Mouse (Mus musculus) MEL (cell line): ENCODE data around the gene Srcin1. TPM values are rescaled to one million over a fixed set of nuclear protein-coding genes. Genes with fewer than 3 reads are reported as not detected.

Experiments used
- DNase-seq: peaks from one replicate; pipeline ENCODE4 v3.0.0; 2011; ENCODE audit warnings: low read depth, low spot score
- H3K27ac ChIP-seq: 2 replicates; pipeline ENCODE4 v1.5.1; 2012; ENCODE audit warnings: low read depth, mild to moderate bottlenecking, control low read depth, low read length, moderate library complexity; ENCODE audit not compliant: control insufficient read depth
- H3K27me3 ChIP-seq, 2 experiments: fragments of 150-350 bp in 1 of 2; sonication (generic) in 1 of 2; 2 replicates each; pipeline ENCODE4 v1.6.1; 2012; ENCODE audit warnings: low read length in 2 of 2, mild to moderate bottlenecking in 2 of 2, improper control_type of control experiment in 1 of 2, moderate library complexity in 1 of 2; ENCODE audit not compliant: insufficient read depth in 2 of 2, control insufficient read depth in 1 of 2
- H3K36me3 ChIP-seq, 2 experiments: 2 replicates each; pipeline ENCODE4 v1.6.1; 2012 to 2014; ENCODE audit warnings: low read length in 2 of 2, improper control_type of control experiment in 1 of 2, inconsistent platforms in 1 of 2, mild to moderate bottlenecking in 1 of 2; ENCODE audit not compliant: insufficient read depth in 2 of 2, control insufficient read depth in 1 of 2
- H3K4me1 ChIP-seq, 2 experiments: fragments of 150-350 bp in 1 of 2; sonication (generic) in 1 of 2; 2 replicates each; pipeline ENCODE4 v1.6.1; 2012; ENCODE audit warnings: low read length in 2 of 2, improper control_type of control experiment in 1 of 2, mild to moderate bottlenecking in 1 of 2; ENCODE audit not compliant: insufficient read depth in 2 of 2, control insufficient read depth in 1 of 2
- H3K4me3 ChIP-seq, 2 experiments: fragments of 150-350 bp in 1 of 2; sonication (generic) in 1 of 2; 2 replicates each; pipeline ENCODE4 v1.5.1; 2012; ENCODE audit warnings: low read depth in 2 of 2, low read length in 2 of 2, mild to moderate bottlenecking in 2 of 2, moderate library complexity in 2 of 2, control low read depth in 1 of 2, improper control_type of control experiment in 1 of 2; ENCODE audit not compliant: control insufficient read depth in 1 of 2, insufficient read depth in 1 of 2
- H3K79me2 ChIP-seq: 2 replicates; pipeline ENCODE4 v1.6.1; 2012; ENCODE audit warnings: mild to moderate bottlenecking, low read length, moderate library complexity; ENCODE audit not compliant: control insufficient read depth, poor library complexity, insufficient read depth
- H3K9ac ChIP-seq: 2 replicates; pipeline ENCODE4 v1.6.1; 2012; ENCODE audit warnings: low read depth, mild to moderate bottlenecking, control low read depth, low read length, moderate library complexity; ENCODE audit not compliant: control insufficient read depth, poor library complexity, severe bottlenecking
- H3K9me3 ChIP-seq: fragments of 150-350 bp; sonication (generic); replicated peaks from 2 replicates; pipeline ENCODE4 v1.6.1; 2012; ENCODE audit warnings: mild to moderate bottlenecking, low read length, improper control_type of control experiment, moderate library complexity; ENCODE audit not compliant: insufficient read depth
- BHLHE40 ChIP-seq: IDR thresholded peaks from 2 replicates; pipeline ENCODE4 v1.6.1; 2012; ENCODE audit warnings: low read depth, mild to moderate bottlenecking, inconsistent platforms, low read length, improper control_type of control experiment, borderline replicate concordance
- CHD2 ChIP-seq: IDR thresholded peaks from 2 replicates; pipeline ENCODE4 v1.6.1; 2011; ENCODE audit warnings: low read length, improper control_type of control experiment
- CTCF ChIP-seq, 3 experiments: IDR thresholded peaks in 2 of 3; conservative IDR thresholded peaks in 1 of 3; 2 replicates each; pipeline ENCODE4 v1.5.1; 2011 to 2012; ENCODE audit warnings: low read length in 3 of 3, low read depth in 2 of 3, mild to moderate bottlenecking in 2 of 3, improper control_type of control experiment in 1 of 3, inconsistent platforms in 1 of 3, mixed read lengths in 1 of 3, moderate library complexity in 1 of 3; ENCODE audit not compliant: control insufficient read depth in 1 of 3, insufficient read depth in 1 of 3, poor library complexity in 1 of 3, severe bottlenecking in 1 of 3
- E2F4 ChIP-seq: IDR thresholded peaks from 2 replicates; pipeline ENCODE4 v1.6.1; 2011; ENCODE audit warnings: low read depth, low read length, improper control_type of control experiment, borderline replicate concordance
- EP300 ChIP-seq, 2 experiments: IDR thresholded peaks; 2 replicates each; pipeline ENCODE4 v1.6.1; 2011; ENCODE audit warnings: improper control_type of control experiment in 2 of 2, low read length in 2 of 2, low read depth in 1 of 2, mild to moderate bottlenecking in 1 of 2
- GABPA ChIP-seq: IDR thresholded peaks from 2 replicates; pipeline ENCODE4 v1.6.1; 2012; ENCODE audit warnings: low read depth, mild to moderate bottlenecking, inconsistent platforms, low read length, improper control_type of control experiment, moderate library complexity
- GATA1 ChIP-seq: IDR thresholded peaks from 2 replicates; pipeline ENCODE4 v1.6.1; 2011; ENCODE audit warnings: low read depth, low read length, improper control_type of control experiment
- KAT2A ChIP-seq: conservative IDR thresholded peaks from 2 replicates; pipeline ENCODE4 v1.6.1; 2012; ENCODE audit warnings: low read depth, low read length, improper control_type of control experiment, inconsistent platforms
- MAX ChIP-seq: IDR thresholded peaks from 2 replicates; pipeline ENCODE4 v1.6.1; 2011; ENCODE audit warnings: low read length, improper control_type of control experiment
- MEF2A ChIP-seq: IDR thresholded peaks from 2 replicates; pipeline ENCODE4 v1.6.1; 2014; ENCODE audit warnings: low read depth, mild to moderate bottlenecking, inconsistent platforms, low read length, improper control_type of control experiment; ENCODE audit not compliant: poor library complexity, insufficient replicate concordance, severe bottlenecking; ENCODE audit errors: extremely low read depth
- MYB ChIP-seq: IDR thresholded peaks from 2 replicates; pipeline ENCODE4 v1.6.1; 2011; ENCODE audit warnings: mild to moderate bottlenecking, low read depth, low read length, improper control_type of control experiment
- MYC ChIP-seq: IDR thresholded peaks from 2 replicates; pipeline ENCODE4 v1.6.1; 2011; ENCODE audit warnings: low read depth, mild to moderate bottlenecking, low read length, improper control_type of control experiment, moderate library complexity
- NELFE ChIP-seq: IDR thresholded peaks from 2 replicates; pipeline ENCODE4 v1.6.1; 2011; ENCODE audit warnings: low read depth, low read length, improper control_type of control experiment
- POLR2AphosphoS2 ChIP-seq: IDR thresholded peaks from 2 replicates; pipeline ENCODE4 v1.6.1; 2011; ENCODE audit warnings: low read length, improper control_type of control experiment
- RAD21 ChIP-seq: IDR thresholded peaks from 2 replicates; pipeline ENCODE4 v1.6.1; 2011; ENCODE audit warnings: mild to moderate bottlenecking, low read depth, low read length, improper control_type of control experiment
- TCF12 ChIP-seq: IDR thresholded peaks from 2 replicates; pipeline ENCODE4 v1.6.1; 2014; ENCODE audit warnings: low read depth, mild to moderate bottlenecking, inconsistent platforms, low read length, improper control_type of control experiment, moderate library complexity
- USF2 ChIP-seq, 2 experiments: IDR thresholded peaks; 2 replicates each; pipeline ENCODE4 v1.6.1; 2011 to 2012; ENCODE audit warnings: improper control_type of control experiment in 2 of 2, low read length in 2 of 2, borderline replicate concordance in 1 of 2, inconsistent platforms in 1 of 2, low read depth in 1 of 2, mild to moderate bottlenecking in 1 of 2; ENCODE audit not compliant: insufficient read depth in 1 of 2
- ZC3H11A ChIP-seq: IDR thresholded peaks from 2 replicates; pipeline ENCODE4 v1.6.1; 2012; ENCODE audit warnings: low read depth, mild to moderate bottlenecking, inconsistent platforms, low read length, improper control_type of control experiment
- ZKSCAN1 ChIP-seq: IDR thresholded peaks from 2 replicates; pipeline ENCODE4 v1.6.1; 2012; ENCODE audit warnings: low read depth, mild to moderate bottlenecking, inconsistent platforms, low read length, improper control_type of control experiment, moderate library complexity
- ZNF384 ChIP-seq: IDR thresholded peaks from 2 replicates; pipeline ENCODE4 v1.6.1; 2012; ENCODE audit warnings: low read depth, mild to moderate bottlenecking, inconsistent platforms, low read length, improper control_type of control experiment
- polyA plus RNA-seq, 2 experiments: library from polyadenylated mRNA; stranded (reverse) in 1 of 2; unstranded in 1 of 2; fragments of >175 nt in 1 of 2; fragments of >200 nt in 1 of 2; gene quantifications; 2 replicates each; pipeline versions ENCODE4 v1.2.1 to v1.2.4; 2012; ENCODE audit warnings: low replicate concordance in 2 of 2, low read depth in 1 of 2; ENCODE audit not compliant: insufficient read length in 2 of 2, insufficient read depth in 1 of 2, missing spikeins in 1 of 2
- total RNA-seq: library from RNA; depleted of rRNA; stranded (reverse); fragments of 300-350 nt; gene quantifications from 2 replicates; pipeline ENCODE4 v1.2.3, GENCODE M21; 2012

Gene Srcin1
- total and polyA plus RNA-seq, 3 experiments = 0.04 to 0.10 TPM; not detected in 1

DNA sequence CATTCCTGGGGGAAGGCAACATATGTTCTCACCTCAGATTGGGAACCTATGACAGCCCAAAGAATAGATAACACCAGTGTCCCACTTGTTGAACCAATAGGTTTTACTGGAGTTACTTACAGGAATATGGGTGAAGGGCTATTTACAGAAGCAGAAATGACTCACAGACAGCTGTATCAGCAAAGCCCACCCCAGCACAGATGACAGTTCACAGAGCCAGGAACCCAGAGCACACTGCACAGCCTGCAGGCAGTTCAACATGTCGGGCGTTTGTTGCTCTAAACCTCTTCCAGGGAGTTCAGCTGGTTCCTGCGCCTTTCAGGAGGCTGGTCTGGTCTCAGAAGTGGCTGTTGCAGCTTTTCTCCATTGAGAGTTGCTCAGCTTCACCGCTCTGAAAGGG is 39.3 kb upstream of the Srcin1 start:
- no peaks in the 10 kb centered on the region for H3K79me2 ChIP-seq
- H3K27me3 ChIP-seq = peaks cover 18% of the 10 kb centered on the region in 2 experiments
- peaks cover 0 to 3% of the 10 kb centered on the region in 2 experiments; a peak in 1 of 4 replicates for H3K36me3 ChIP-seq
- DNase-seq = no peak
- H3K9me3 ChIP-seq = no peaks in the 10 kb centered on the region
- peaks cover 0 to 6% of the 10 kb centered on the region in 2 experiments; a peak in 2 of 4 replicates for H3K4me1 ChIP-seq
- no peak overlapping the region for H3K9ac ChIP-seq
- TF ChIP-seq BHLHE40 (no peak), E2F4 (no peak), NELFE (no peak), TCF12 (no peak), CTCF (IDR thresholded peaks at IDR 0.05 in 2 of 3, conservative IDR thresholded peaks at IDR 0.05 in 1 of 3; ENCODE audit: control insufficient read depth in 1 of 3, insufficient read depth in 1 of 3, low read depth in 2 of 3, low read length in 3 of 3, poor library complexity in 1 of 3, severe bottlenecking in 1 of 3) (no peak), KAT2A (no peak), ZC3H11A (no peak)
- no peak overlapping the region for H3K27ac ChIP-seq
- no peak overlapping the region for H3K4me3 ChIP-seq

DNA sequence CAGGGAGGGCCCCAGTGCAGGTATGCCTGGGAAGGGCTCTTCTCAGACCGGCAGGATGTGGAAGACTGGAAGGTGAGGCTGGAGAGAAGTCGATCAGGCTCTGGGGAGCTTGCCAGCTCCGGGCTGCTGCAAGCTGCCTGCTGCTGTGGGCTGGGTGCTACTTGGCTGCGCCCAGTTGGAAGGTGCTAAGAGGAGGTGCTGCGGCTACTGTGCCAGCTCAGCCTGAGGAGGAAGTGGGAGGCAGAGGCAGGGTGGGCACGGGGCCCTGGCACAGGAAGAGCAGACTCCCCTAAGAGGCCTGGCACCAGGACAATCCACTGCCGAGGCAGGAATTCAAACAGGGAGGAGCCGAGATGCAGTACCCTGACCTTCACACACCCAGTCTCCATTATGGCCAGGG is 35.1 kb upstream of the Srcin1 start:
- H3K27ac ChIP-seq = no peak overlapping the region
- H3K4me3 ChIP-seq = no peak overlapping the region
- no peaks in the 10 kb centered on the region for H3K4me1 ChIP-seq
- TF ChIP-seq MYC = no peak
- TF ChIP-seq ZNF384 = no peak
- TF ChIP-seq CHD2 = no peak
- no peak for TF ChIP-seq POLR2AphosphoS2
- TF ChIP-seq NELFE = no peak
- no peak for TF ChIP-seq MYB
- TF ChIP-seq GABPA = no peak
- no peak for TF ChIP-seq MAX
- TF ChIP-seq E2F4 = no peak
- no peak for TF ChIP-seq EP300 (IDR thresholded peaks at IDR 0.05; ENCODE audit: low read depth in 1 of 2, low read length in 2 of 2)
- no peak for TF ChIP-seq GATA1
- no peak for TF ChIP-seq RAD21
- TF ChIP-seq MEF2A = no peak
- no peak for TF ChIP-seq ZKSCAN1
- no peak for TF ChIP-seq USF2 (IDR thresholded peaks at IDR 0.05; ENCODE audit: borderline replicate concordance in 1 of 2, insufficient read depth in 1 of 2, low read depth in 1 of 2, low read length in 2 of 2)
- no peaks in the 10 kb centered on the region for H3K9me3 ChIP-seq
- DNase-seq = no peak
- no peaks in the 10 kb centered on the region for H3K79me2 ChIP-seq
- peaks cover 16 to 18% of the 10 kb centered on the region in 2 experiments for H3K27me3 ChIP-seq
- no peak overlapping the region for H3K9ac ChIP-seq
- H3K36me3 ChIP-seq = no peaks in the 10 kb centered on the region
